Mouse (Mus musculus) heart, embryonic 13.5 days (tissue): ENCODE data around the gene Abhd4. TPM values are rescaled to one million over a fixed set of nuclear protein-coding genes. Genes with fewer than 3 reads are reported as not detected.

ENCODE experiments used
- ATAC-seq: fragments of 200-750 bp; cut with Nextera tagmentation; 2 replicates; pipeline ENCODE4 v1.8.0; 2017; ENCODE audit warnings: moderate TSS enrichment; ENCODE audit not compliant: insufficient number of reproducible peaks, low FRiP score, low TSS enrichment; ENCODE audit errors: extremely low read depth
- H3K27ac ChIP-seq: fragments of 300-500 bp; sonication (generic); replicated peaks from 2 replicates; pipeline ENCODE4 v1.5.1; 2015; ENCODE audit warnings: moderate library complexity, mild to moderate bottlenecking, inconsistent platforms
- H3K27me3 ChIP-seq: fragments of 300-500 bp; sonication (generic); replicated peaks from 2 replicates; pipeline ENCODE4 v1.6.1; 2015; ENCODE audit warnings: mild to moderate bottlenecking, inconsistent platforms
- H3K36me3 ChIP-seq: fragments of 300-500 bp; sonication (generic); 2 replicates; pipeline ENCODE4 v1.6.1; 2015; ENCODE audit warnings: mild to moderate bottlenecking, inconsistent platforms
- H3K4me1 ChIP-seq: fragments of 300-500 bp; sonication (generic); 2 replicates; pipeline ENCODE4 v1.6.1; 2015; ENCODE audit warnings: inconsistent platforms
- H3K4me2 ChIP-seq: fragments of 300-500 bp; sonication (generic); 2 replicates; pipeline ENCODE4 v1.6.1; 2015; ENCODE audit warnings: inconsistent platforms, mild to moderate bottlenecking, moderate library complexity
- H3K4me3 ChIP-seq: fragments of 300-500 bp; sonication (generic); 2 replicates; pipeline ENCODE4 v1.5.1; 2015; ENCODE audit warnings: moderate library complexity, mild to moderate bottlenecking, inconsistent platforms
- H3K9ac ChIP-seq: fragments of 300-500 bp; sonication (generic); 2 replicates; pipeline ENCODE4 v1.6.1; 2015; ENCODE audit warnings: inconsistent platforms, mild to moderate bottlenecking, moderate library complexity
- H3K9me3 ChIP-seq: fragments of 300-500 bp; sonication (generic); 2 replicates; pipeline ENCODE4 v1.6.1; 2016; ENCODE audit warnings: inconsistent platforms
- WGBS: fragments of 180-500 bp; shearing (Covaris S2); methylation state at CpG from one replicate; pipeline ENCODE4 v1.1.7; 2015; ENCODE audit warnings: mixed read lengths; 5-methylcytosine and 5-hydroxymethylcytosine counted together
- polyA plus RNA-seq: library from polyadenylated mRNA; unstranded; fragments of >200 nt; fragmentation: Nextera tagmentation; extraction: Ambion mirVana; gene quantifications from 2 replicates; pipeline ENCODE4 v1.2.1, GENCODE M21; 2015

The Abhd4 gene
- polyA plus RNA-seq, 1 experiment from 2014 or later, result 87.0 TPM

DNA sequence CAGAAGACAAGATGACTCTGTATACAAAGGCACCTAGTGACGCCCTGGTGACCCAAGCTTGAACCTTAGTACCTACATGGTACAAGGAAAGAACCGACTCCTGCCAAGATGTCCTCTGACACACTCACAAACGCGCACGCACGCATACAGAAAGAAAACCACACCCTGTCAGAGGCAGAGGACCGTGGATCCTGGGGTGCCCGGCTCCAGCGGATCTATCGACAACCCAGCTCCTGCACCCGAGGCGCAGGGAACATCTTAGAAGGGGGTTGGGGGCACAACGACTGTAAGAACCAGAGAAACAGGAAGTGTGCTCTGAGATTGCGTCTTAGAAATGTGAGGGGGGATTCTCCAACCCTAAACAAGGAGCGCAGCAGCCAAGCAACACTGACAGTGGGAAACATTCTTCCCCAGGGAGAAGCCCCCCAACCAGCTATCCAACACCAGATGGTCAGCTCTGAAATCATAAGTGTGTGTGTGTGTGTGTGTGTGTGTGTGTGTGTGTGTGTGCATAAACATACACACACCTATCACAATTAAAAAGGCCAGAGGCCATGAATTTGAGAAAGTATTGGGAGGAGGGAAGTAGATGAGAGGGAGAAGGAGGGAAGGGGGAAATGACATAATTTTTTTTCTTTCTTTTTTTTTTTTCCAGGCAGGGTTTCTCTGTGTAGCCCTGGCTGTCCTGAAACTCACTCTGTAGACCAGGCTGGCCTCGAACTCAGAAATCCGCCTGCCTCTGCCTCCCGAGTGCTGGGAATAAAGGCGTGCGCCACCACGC is 22.6 kb upstream of the Abhd4 start:
- Histone ChIP-seq H3K4me3 (no peak overlapping the region), H3K4me1 (peaks cover 72% of the 10 kb centered on the region), H3K36me3 (0 out of 2 replicates have a peak, but pooled peaks cover 12% of the 10 kb centered on the region), H3K4me2 (no peak overlapping the region), H3K27me3 (no peaks in the 10 kb centered on the region), H3K9me3 (no peaks in the 10 kb centered on the region), H3K27ac (no peak overlapping the region), H3K9ac (peak overlapping the region; percentile 25; the same call in 1 of the 2 replicates)
- 67% methylated on average over 21 of the region's 21 CpGs for WGBS
- no peak for ATAC-seq

DNA sequence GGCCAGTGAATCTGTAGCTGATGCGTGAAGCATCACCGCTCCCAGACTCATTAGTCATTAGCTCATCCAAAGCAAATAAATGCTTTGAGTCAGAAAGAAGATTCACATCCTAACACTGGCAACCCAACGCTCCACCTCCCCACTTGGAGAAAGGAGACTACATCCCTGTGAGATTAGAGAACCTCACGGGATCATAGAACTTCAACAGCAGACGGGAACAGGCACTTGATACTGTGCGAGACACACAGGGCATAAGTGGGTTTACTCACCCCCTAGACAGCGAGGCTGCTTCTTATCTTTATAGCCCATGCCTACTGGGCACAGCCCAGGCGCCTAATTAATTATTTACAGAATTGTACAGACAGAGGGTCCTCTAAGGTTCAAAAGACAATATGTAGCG is 21.8 kb upstream of the Abhd4 start:
- no peaks in the 10 kb centered on the region for H3K27me3 ChIP-seq
- no peaks in the 10 kb centered on the region for H3K9me3 ChIP-seq
- ATAC-seq, result no peak
- WGBS, result 48% methylated on average over 9 of the region's 9 CpGs
- H3K27ac ChIP-seq, result no peak overlapping the region
- peak overlapping the region; percentile 51; the same call in 1 of the 2 replicates for H3K9ac ChIP-seq
- H3K36me3 ChIP-seq, result peaks cover 17% of the 10 kb centered on the region
- H3K4me2 ChIP-seq, result no peak overlapping the region
- peaks cover 65% of the 10 kb centered on the region for H3K4me1 ChIP-seq
- no peak overlapping the region for H3K4me3 ChIP-seq

GRCm38 (mm10) chr14:54232811-54233558 is 21.0 kb upstream of the Abhd4 start:
- no peak for ATAC-seq
- peaks cover 58% of the 10 kb centered on the region for H3K4me1 ChIP-seq

GRCm38 (mm10) chr14:54233559-54234143 is 20.3 kb upstream of the Abhd4 start:
- 67% methylated on average over 16 of the region's 16 CpGs for WGBS
- H3K9me3 ChIP-seq, result no peaks in the 10 kb centered on the region
- peak overlapping the region; percentile 25 for H3K4me2 ChIP-seq
- peaks cover 53% of the 10 kb centered on the region for H3K4me1 ChIP-seq
- peak overlapping the region; percentile 79 for H3K27ac ChIP-seq
- H3K36me3 ChIP-seq, result peaks cover 25% of the 10 kb centered on the region
- H3K27me3 ChIP-seq, result no peaks in the 10 kb centered on the region
- H3K9ac ChIP-seq, result peak overlapping the region; percentile 44; the same call in 1 of the 2 replicates
- 0 out of 2 replicates have a peak, but pooled peaks have one; percentile 16 for ATAC-seq
- H3K4me3 ChIP-seq, result no peak overlapping the region

More at GRCm38 (mm10) chr14:54232811-54233558, 21.0 kb upstream of the Abhd4 start:
- Histone ChIP-seq H3K4me3 (no peak overlapping the region), H3K36me3 (peaks cover 22% of the 10 kb centered on the region), H3K4me2 (peak overlapping the region; percentile 25), H3K9me3 (no peaks in the 10 kb centered on the region), H3K27ac (peak overlapping the region; percentile 79), H3K9ac (peak overlapping the region; percentile 44; the same call in 1 of the 2 replicates), H3K27me3 (no peaks in the 10 kb centered on the region)
- 23% methylated on average over 9 of the region's 9 CpGs for WGBS

DNA sequence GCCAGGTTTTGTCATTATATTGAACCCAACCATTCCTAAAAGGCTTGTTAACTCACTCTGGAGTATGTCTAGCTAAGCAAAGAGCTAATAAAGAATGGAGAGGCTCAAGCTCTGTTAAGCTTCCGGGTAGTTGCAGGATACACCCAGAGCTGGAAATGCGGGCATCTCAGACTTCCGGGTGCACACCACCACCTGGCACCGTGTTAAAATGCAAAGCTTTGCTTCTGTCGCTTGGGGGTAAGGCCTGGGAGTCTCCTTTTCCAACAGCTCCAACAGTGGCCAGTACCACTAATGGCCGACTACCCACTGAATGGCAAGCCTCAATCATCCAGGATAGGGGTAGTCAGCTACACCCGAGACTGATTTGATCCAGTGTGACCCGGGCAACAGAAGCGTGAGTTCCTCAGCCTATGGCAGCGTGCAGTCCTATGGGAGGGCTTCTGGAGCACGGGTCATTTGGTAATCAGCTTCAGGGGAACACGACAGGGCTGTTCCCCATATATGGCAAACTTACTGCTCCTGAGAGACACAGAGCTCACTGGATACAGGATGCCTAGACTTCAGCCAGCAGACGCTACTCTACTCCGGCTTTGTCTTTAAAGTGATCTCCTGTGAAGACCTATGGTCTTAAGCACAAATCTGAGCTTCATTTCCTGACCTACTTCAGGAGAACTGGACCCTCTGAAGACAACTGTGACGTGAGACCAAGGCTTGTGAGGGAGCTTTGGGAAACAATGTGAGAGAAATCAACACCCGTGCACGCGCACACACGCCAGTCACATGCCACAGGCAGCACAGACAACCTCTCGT is 19.6 kb upstream of the Abhd4 start:
- Histone ChIP-seq H3K27ac (peak overlapping the region; percentile 79), H3K27me3 (no peaks in the 10 kb centered on the region), H3K4me2 (peak overlapping the region; percentile 14; the same call in 1 of the 2 replicates), H3K4me3 (no peak overlapping the region), H3K36me3 (peaks cover 25% of the 10 kb centered on the region), H3K9me3 (no peaks in the 10 kb centered on the region), H3K9ac (peak overlapping the region; percentile 48), H3K4me1 (peaks cover 47% of the 10 kb centered on the region)
- WGBS, result 58% methylated on average over 20 of the region's 20 CpGs
- ATAC-seq, result no peak

GRCm38 (mm10) chr14:54235825-54236540 is 18.0 kb upstream of the Abhd4 start:
- H3K27me3 ChIP-seq, result no peaks in the 10 kb centered on the region
- ATAC-seq, result no peak
- 72% methylated on average over 5 of the region's 5 CpGs for WGBS
- H3K9me3 ChIP-seq, result no peaks in the 10 kb centered on the region
- no peak overlapping the region for H3K9ac ChIP-seq
- H3K4me1 ChIP-seq, result peaks cover 54% of the 10 kb centered on the region
- peaks cover 38% of the 10 kb centered on the region for H3K36me3 ChIP-seq
- no peak overlapping the region for H3K4me3 ChIP-seq
- no peak overlapping the region for H3K27ac ChIP-seq
- H3K4me2 ChIP-seq, result no peak overlapping the region

DNA sequence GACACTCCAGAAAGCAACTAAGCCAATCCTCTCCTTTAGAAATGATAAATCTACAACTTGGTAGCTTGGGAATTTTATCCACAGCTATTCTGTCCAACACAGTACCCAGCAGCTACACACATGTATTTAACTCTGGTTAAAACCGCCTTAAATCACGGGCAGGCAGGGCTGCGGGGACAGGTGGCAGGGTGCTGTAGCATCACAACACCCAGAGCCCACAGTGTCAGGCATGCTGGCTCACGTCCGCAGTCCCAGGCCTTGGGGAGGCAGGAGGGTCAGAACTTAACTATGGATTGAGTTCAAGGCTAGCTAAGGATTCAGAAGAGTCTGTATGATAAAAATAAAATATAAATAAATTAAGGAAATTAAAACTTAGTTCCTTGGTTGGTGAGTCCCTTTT is 17.1 kb upstream of the Abhd4 start:
- peaks cover 48% of the 10 kb centered on the region for H3K4me1 ChIP-seq
- ATAC-seq, result no peak
- no peak overlapping the region for H3K27ac ChIP-seq
- no peaks in the 10 kb centered on the region for H3K27me3 ChIP-seq
- no peak overlapping the region for H3K4me2 ChIP-seq
- WGBS, result 84% methylated on average over 5 of the region's 5 CpGs
- H3K4me3 ChIP-seq, result no peak overlapping the region
- no peak overlapping the region for H3K9ac ChIP-seq
- H3K9me3 ChIP-seq, result no peaks in the 10 kb centered on the region
- H3K36me3 ChIP-seq, result peaks cover 47% of the 10 kb centered on the region

DNA sequence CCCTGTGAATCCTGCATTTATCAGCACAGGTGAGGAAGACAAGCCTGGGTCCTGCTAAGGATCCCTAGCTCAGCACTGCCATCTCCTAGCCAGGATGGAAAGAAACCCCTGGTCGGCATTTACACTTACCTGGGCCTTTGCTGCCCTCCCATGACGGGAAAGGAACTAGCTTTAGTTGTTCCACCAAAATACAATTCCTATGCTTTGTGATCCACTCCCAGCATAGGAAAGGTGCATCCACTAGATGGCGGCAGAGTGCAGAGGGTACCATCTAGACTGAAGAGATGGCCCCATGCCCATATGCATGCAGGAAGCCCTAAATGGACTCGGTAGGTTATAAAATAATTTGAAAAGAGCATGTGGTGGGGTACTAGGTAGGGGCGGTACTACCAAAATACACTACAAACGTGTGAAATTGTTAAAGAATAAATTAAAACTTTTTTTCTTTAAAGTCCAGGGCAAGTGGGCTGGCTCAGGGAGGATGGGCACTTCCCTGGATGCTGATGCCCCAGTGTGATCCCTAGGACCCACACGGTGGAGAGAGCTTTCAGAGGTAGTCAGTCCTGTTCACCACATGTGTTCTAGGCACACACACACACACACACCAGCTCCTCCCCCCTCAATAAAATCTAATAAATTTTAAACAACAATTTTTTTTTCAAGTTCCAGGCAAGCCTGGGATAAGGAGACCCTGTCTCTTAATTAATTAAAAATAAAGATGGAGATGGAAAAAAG is 14.8 kb upstream of the Abhd4 start:
- Histone ChIP-seq H3K9ac (no peak overlapping the region), H3K4me3 (no peak overlapping the region), H3K27ac (no peak overlapping the region), H3K9me3 (no peaks in the 10 kb centered on the region), H3K36me3 (peaks cover 70% of the 10 kb centered on the region), H3K4me1 (peaks cover 36% of the 10 kb centered on the region), H3K27me3 (no peaks in the 10 kb centered on the region), H3K4me2 (no peak overlapping the region)
- no peak; the same call in 1 of the 2 replicates for ATAC-seq
- WGBS, result 17% methylated on average over 7 of the region's 7 CpGs

DNA sequence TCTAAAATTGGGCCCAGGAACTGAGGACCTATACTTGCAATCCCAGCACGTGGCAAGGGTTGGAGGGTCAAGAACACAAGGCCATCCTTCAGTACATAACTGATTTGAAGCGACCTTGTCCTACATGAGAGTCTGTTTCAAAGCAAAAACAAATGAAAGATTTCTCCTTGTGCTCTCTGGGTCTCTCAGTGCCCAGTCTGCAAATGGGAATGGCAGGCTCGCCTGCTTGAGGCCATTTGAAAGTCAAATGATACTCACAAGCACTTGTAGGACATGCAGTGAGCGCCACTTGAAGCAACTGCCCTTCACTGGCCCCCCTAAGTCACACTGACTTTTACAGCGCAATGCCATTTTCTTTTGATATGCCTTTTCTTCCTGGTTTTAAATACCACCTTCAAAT is 13.4 kb upstream of the Abhd4 start:
- H3K4me1 ChIP-seq, result peaks cover 28% of the 10 kb centered on the region
- no peaks in the 10 kb centered on the region for H3K27me3 ChIP-seq
- WGBS, result 65% methylated on average over 5 of the region's 5 CpGs
- H3K4me3 ChIP-seq, result no peak overlapping the region
- H3K36me3 ChIP-seq, result peaks cover 67% of the 10 kb centered on the region
- H3K27ac ChIP-seq, result peak overlapping the region; percentile 70
- no peak overlapping the region; the same call in 1 of the 2 replicates for H3K9ac ChIP-seq
- ATAC-seq, result no peak
- H3K9me3 ChIP-seq, result no peaks in the 10 kb centered on the region
- no peak overlapping the region for H3K4me2 ChIP-seq

GRCm38 (mm10) chr14:54244183-54244582 is 9.8 kb upstream of the Abhd4 start:
- no peak for ATAC-seq
- Histone ChIP-seq H3K27ac (peak overlapping the region; percentile 81), H3K36me3 (peaks cover 86% of the 10 kb centered on the region), H3K4me1 (peaks cover 26% of the 10 kb centered on the region), H3K4me2 (no peak overlapping the region), H3K9ac (no peak overlapping the region), H3K4me3 (no peak overlapping the region), H3K9me3 (no peaks in the 10 kb centered on the region), H3K27me3 (no peaks in the 10 kb centered on the region)
- 45% methylated on average over 3 of the region's 3 CpGs for WGBS
